Mouse (Mus musculus) ovary, postnatal 36 days (tissue): Measurements from ENCODE around the gene Axin1.

ENCODE experiments used
- DNase-seq: peaks from one replicate; pipeline ENCODE4 v3.0.0; 2022; ENCODE audit warnings: low spot score, mixed read lengths

Axin1 gene

DNA sequence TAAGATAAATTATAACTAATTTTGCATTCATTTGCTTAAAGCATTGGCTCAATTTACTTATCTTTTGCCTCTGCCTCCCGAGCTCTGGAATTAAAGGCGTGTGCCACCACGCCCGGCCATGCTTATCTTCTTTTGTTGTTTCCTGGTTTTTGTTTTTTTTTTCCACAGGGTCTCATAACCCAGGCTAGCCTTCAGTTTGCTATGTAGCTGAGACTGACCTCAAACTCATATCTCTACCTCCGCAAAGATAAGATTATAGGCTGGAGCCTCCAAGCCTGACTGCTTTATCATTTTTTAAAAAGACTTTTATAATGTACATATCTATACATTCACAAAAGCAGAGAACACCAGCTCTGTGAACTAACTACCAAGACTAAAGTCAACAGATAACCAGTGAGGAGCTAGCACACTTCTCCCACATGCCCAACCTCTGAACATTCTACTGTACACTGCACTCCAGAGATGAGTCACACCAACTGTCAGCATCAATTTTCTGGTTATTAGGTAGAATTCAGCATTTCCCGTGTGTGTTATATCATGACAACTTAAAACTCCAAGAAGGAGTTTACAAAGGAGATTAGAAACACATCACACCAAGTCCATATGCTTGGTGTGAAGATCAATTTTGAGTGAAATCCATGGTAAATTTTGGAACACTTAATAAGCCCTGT, 101.8 kb downstream of the Axin1 start:
- DNase-seq: no peak

DNA sequence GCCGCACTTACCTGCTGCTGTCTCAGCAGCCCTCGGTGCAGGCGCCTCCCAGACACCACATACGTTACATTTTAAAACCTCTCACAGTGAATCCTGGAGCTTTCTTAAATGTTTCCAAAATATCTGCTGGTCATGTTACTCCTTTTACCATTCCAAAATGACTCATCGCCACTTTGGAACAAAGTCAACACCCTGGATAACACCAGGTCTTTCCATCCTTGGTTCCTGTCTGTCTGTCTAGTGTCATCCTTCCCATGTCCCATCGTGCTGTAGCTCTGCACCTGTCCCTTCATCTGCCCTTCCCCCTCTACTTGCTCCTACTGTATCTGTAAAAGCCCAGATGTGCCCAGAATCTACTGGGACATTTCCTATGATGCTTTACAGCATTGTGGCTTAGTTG, 102.5 kb downstream of the Axin1 start:
- DNase-seq: no peak

DNA sequence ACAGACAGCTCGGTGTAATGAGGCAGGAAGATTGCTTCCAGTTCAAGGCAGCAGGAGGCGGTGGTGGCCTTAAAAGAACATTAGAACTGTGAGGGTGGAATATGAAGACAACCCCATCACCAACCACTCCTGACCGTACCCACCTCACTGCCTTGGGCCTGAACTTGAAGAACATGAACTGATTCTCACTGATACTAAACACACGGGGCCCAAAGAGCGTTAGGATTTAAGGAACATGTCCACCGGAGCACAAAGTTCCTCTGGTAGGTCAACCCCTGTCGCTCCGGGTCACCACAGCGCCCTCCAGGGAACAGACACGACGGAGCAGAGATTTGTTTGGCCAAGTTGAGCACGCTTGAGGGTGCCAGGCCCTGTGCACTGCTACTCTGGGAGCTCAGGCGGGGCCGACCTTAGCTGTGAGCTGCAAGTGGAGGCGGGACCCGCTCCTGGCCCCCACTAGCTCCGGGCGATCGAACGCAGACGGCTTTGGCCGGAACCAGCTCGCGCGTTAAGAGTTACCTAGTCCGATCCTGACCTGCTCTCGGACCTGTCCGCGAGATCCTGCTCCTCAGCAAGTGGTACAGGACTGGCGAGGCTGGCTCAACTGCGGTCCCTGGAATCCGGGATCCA, 105.1 kb downstream of the Axin1 start:
- peak; percentile 77 for DNase-seq

DNA sequence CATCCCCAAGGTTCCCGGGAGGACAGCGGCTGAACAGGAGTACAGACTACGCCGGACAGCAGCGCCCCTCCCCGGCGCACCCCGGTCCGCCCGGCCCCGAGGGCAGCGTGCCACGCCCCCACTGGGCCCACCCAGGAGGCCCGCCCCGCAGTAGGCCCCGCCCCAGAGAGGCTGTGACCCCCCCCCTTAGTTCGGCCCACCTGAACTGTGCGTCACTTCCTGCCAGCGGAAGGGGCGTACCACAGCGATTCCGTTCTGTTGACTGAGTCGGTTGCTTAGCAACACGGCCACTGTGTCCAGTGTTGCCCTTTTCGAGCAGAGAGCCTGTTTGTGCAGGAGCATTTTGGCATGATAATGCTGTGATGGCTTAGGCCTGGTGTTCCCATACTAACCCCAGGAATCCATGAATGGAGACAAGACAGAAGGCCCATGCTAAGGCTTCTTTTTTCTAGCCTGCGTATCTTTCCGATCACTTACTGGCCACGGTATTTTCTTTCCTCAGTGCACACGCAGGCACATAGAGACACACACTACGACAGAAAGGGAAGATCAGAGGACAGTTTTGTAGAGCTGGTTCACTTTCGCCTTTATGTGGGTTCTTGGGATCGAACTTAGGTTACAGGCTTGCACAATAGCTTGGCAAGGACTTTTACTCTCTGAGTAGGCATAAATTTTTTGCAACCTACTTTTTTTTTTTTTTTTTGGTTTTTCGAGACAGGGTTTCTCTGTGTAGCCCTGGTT, 105.8 kb downstream of the Axin1 start, which contains the start of gene Fam234a:
TSS of gene Fam234a (minus strand) at position 142 of the 741 bp plus-strand sequence.
- DNase-seq: peak; percentile 95
